In the genomic region with DNA sequence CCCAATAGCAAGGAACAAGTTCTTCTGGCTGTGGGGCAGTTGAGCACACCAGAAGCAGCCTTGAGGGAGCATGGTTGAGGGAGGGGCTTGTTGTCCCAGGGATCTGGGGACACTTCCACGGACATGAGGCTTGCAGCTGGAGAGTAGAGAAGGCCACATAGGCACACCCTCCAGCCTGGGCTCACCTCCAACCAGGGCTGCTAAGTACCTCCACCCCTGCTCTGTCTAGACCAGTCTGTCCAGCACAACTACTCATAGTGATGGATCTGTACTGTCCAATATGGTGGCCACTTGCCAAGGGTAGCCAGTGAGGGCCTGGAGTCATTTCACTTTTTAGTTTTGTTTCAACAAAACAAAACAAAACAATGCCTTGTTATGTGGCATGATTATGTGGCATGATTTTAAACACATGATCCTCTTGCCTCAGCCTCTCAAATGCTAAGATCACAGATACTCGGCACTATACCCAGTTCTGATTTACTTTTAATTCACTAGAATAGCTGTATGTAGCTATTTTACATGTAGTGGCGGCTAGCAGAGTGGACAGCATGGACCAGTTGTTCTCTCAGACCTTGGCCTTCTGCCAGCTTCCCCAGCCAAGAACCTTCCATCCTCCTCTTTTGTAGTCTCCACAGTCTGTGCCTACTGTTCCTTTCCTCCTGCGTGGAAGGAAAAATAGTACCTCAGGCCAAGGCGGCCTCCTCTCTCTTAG, we compare ENCODE assay signal across 8 mouse cellular contexts. TPM values are rescaled to one million over a fixed set of nuclear protein-coding genes. Genes with fewer than 3 reads are reported as not detected.
DNase-seq lines count a peak whose midpoint lies in the region; ATAC-seq lines count a peak whose summit lies in the region.

No protein-coding gene starts in this region.

- H3K27ac ChIP-seq in hindbrain, embryonic 15.5 days (replicated peaks): peak overlapping the region; percentile 48
- no peak overlapping the region for H3K27ac ChIP-seq in hindbrain, embryonic 14.5 days
- H3K27ac ChIP-seq in stomach, embryonic 16.5 days (ENCODE audit: low read length): peak overlapping the region; percentile 63

- no peak overlapping the region for H3K9ac ChIP-seq in hindbrain, embryonic 15.5 days
- H3K9ac ChIP-seq in hindbrain, embryonic 14.5 days: no peak overlapping the region
- H3K9ac ChIP-seq in stomach, embryonic 16.5 days (ENCODE audit: low read length): no peak overlapping the region

- H3K4me3 ChIP-seq in hindbrain, embryonic 15.5 days: no peak overlapping the region
- H3K4me3 ChIP-seq in hindbrain, embryonic 14.5 days (replicated peaks; ENCODE audit: low read length): no peak overlapping the region
- no peak overlapping the region for H3K4me3 ChIP-seq in stomach, embryonic 16.5 days (replicated peaks; ENCODE audit: low read length)

- peaks cover 10% of the 10 kb centered on the region; the same call in 1 of the 2 replicates for H3K27me3 ChIP-seq in hindbrain, embryonic 15.5 days
- 0 out of 2 replicates have a peak, but pooled peaks cover 10% of the 10 kb centered on the region for H3K27me3 ChIP-seq in hindbrain, embryonic 14.5 days (ENCODE audit: control insufficient read depth, insufficient read depth, low read length)
- H3K27me3 ChIP-seq in stomach, embryonic 16.5 days (ENCODE audit: control insufficient read depth, insufficient read depth, low read length): peaks cover 6% of the 10 kb centered on the region

- H3K36me3 ChIP-seq in hindbrain, embryonic 15.5 days: no peaks in the 10 kb centered on the region
- no peaks in the 10 kb centered on the region for H3K36me3 ChIP-seq in hindbrain, embryonic 14.5 days (replicated peaks; ENCODE audit: control insufficient read depth, insufficient read depth)
- no peaks in the 10 kb centered on the region for H3K36me3 ChIP-seq in stomach, embryonic 16.5 days (ENCODE audit: control insufficient read depth, insufficient read depth, low read length)

- no peak for ATAC-seq in hindbrain, embryonic 15.5 days (ENCODE audit: low FRiP score, low read depth)
- no peak for ATAC-seq in hindbrain, embryonic 14.5 days (ENCODE audit: low FRiP score)
- ATAC-seq in stomach, embryonic 16.5 days (ENCODE audit: insufficient read depth, low FRiP score): no peak; the same call in 1 of the 2 replicates
- no peak for ATAC-seq in megakaryocyte progenitor cell, adult 5-6 weeks (replicated peaks; ENCODE audit: poor library complexity)

- no peak for DNase-seq in hindbrain, embryonic 14.5 days (ENCODE audit: low spot score)
- peak; percentile 72 to 75 for DNase-seq in right cerebral cortex, postnatal 10 days (ENCODE audit: low spot score in 2 of 2)
- no peak for DNase-seq in right cerebral cortex, postnatal 25 days
- peak; percentile 67 for DNase-seq in heart, adult 9 months (ENCODE audit: low spot score in 2 of 2)
- DNase-seq in thymus, postnatal 4 days: no peak

- peaks cover 34% of the 10 kb centered on the region for H3K4me1 ChIP-seq in hindbrain, embryonic 15.5 days (replicated peaks)
- H3K4me1 ChIP-seq in hindbrain, embryonic 14.5 days (replicated peaks; ENCODE audit: control insufficient read depth, insufficient read depth, low read length): peaks cover 14% of the 10 kb centered on the region
- H3K4me1 ChIP-seq in stomach, embryonic 16.5 days (ENCODE audit: control insufficient read depth, insufficient read depth, low read length): peaks cover 20% of the 10 kb centered on the region

- WGBS in hindbrain, embryonic 15.5 days: 62% methylated on average over 5 of the region's 5 CpGs
- WGBS in hindbrain, embryonic 14.5 days: 69% methylated on average over 5 of the region's 5 CpGs
- 51% methylated on average over 5 of the region's 5 CpGs for WGBS in stomach, embryonic 16.5 days

- no peak overlapping the region for H3K4me2 ChIP-seq in hindbrain, embryonic 15.5 days
- no peak overlapping the region for H3K4me2 ChIP-seq in hindbrain, embryonic 14.5 days (replicated peaks)
- no peak overlapping the region for H3K4me2 ChIP-seq in stomach, embryonic 16.5 days (ENCODE audit: low read depth, low read length)

- no peaks in the 10 kb centered on the region for H3K9me3 ChIP-seq in hindbrain, embryonic 15.5 days
- H3K9me3 ChIP-seq in hindbrain, embryonic 14.5 days (ENCODE audit: control insufficient read depth, low read length): no peaks in the 10 kb centered on the region
- no peaks in the 10 kb centered on the region for H3K9me3 ChIP-seq in stomach, embryonic 16.5 days (replicated peaks; ENCODE audit: control insufficient read depth, low read length)

RNA-seq across cellular contexts. Expression of gene Camkk1, which starts 3.3 kb away (rescaled TPM):
- polyA plus RNA-seq in hindbrain, embryonic 15.5 days (2015; fragmentation: Nextera tagmentation; extraction: Ambion mirVana): 32.2 and 32.4 TPM in 2 replicates
- polyA plus RNA-seq in hindbrain, embryonic 14.5 days (2014; fragmentation: Nextera tagmentation; extraction: Ambion mirVana): 13.9 and 18.1 TPM in 2 replicates
- 13.9 and 15.5 TPM in 2 replicates for polyA plus RNA-seq in stomach, embryonic 16.5 days (2015; fragmentation: Nextera tagmentation; extraction: Ambion mirVana)
- 0.35 and 0.59 TPM in 2 replicates for total RNA-seq in megakaryocyte progenitor cell, adult 5-6 weeks (2015)
- total RNA-seq in megakaryocyte progenitor cell, adult 5-6 weeks (2017): 1.2 and 1.4 TPM in 2 replicates

RNA-seq across cellular contexts. Expression of gene P2rx1, which starts 16.6 kb away (rescaled TPM):
- polyA plus RNA-seq in hindbrain, embryonic 15.5 days (2015; fragmentation: Nextera tagmentation; extraction: Ambion mirVana): 0.39 and 0.73 TPM in 2 replicates
- 0.46 and 0.48 TPM in 2 replicates for polyA plus RNA-seq in hindbrain, embryonic 14.5 days (2014; fragmentation: Nextera tagmentation; extraction: Ambion mirVana)
- 25.4 and 30.6 TPM in 2 replicates for polyA plus RNA-seq in stomach, embryonic 16.5 days (2015; fragmentation: Nextera tagmentation; extraction: Ambion mirVana)
- 6.8 and 9.3 TPM in 2 replicates for total RNA-seq in megakaryocyte progenitor cell, adult 5-6 weeks (2015)
- 3.8 and 5.2 TPM in 2 replicates for total RNA-seq in megakaryocyte progenitor cell, adult 5-6 weeks (2017)

RNA-seq across cellular contexts. Expression of gene Ncbp3, which starts 32.0 kb away (rescaled TPM):
- 10.4 and 10.6 TPM in 2 replicates for polyA plus RNA-seq in hindbrain, embryonic 15.5 days (2015; fragmentation: Nextera tagmentation; extraction: Ambion mirVana)
- polyA plus RNA-seq in hindbrain, embryonic 14.5 days (2014; fragmentation: Nextera tagmentation; extraction: Ambion mirVana): 8.5 and 9.3 TPM in 2 replicates
- 10.8 and 11.1 TPM in 2 replicates for polyA plus RNA-seq in stomach, embryonic 16.5 days (2015; fragmentation: Nextera tagmentation; extraction: Ambion mirVana)
- 9.6 and 10.2 TPM in 2 replicates for total RNA-seq in megakaryocyte progenitor cell, adult 5-6 weeks (2015)
- 12.7 and 15.1 TPM in 2 replicates for total RNA-seq in megakaryocyte progenitor cell, adult 5-6 weeks (2017)

RNA-seq across cellular contexts. Expression of gene Atp2a3, which starts 54.6 kb away (rescaled TPM):
- polyA plus RNA-seq in hindbrain, embryonic 15.5 days (2015; fragmentation: Nextera tagmentation; extraction: Ambion mirVana): 1.6 and 2.5 TPM in 2 replicates
- polyA plus RNA-seq in hindbrain, embryonic 14.5 days (2014; fragmentation: Nextera tagmentation; extraction: Ambion mirVana): 2.0 TPM in 2 replicates
- 23.9 and 28.9 TPM in 2 replicates for polyA plus RNA-seq in stomach, embryonic 16.5 days (2015; fragmentation: Nextera tagmentation; extraction: Ambion mirVana)
- total RNA-seq in megakaryocyte progenitor cell, adult 5-6 weeks (2015): 52.1 and 63.7 TPM in 2 replicates
- total RNA-seq in megakaryocyte progenitor cell, adult 5-6 weeks (2017): 74.9 and 82.5 TPM in 2 replicates

Comparison
In these comparisons a context has a peak if more than half of its experiments do, and no peak if none do; other contexts are left out.
1. DNase-seq: peak in right cerebral cortex, postnatal 10 days (2 of 2) and heart, adult 9 months (2 of 2); none in hindbrain, embryonic 14.5 days (single experiment), right cerebral cortex, postnatal 25 days (single experiment) and thymus, postnatal 4 days (single experiment).
2. RNA of gene P2rx1, which starts 16.6 kb away (polyA plus RNA-seq): 25.4 to 30.6 TPM in stomach, embryonic 16.5 days; 0.46 to 0.48 TPM in hindbrain, embryonic 14.5 days and 0.39 to 0.73 TPM in hindbrain, embryonic 15.5 days; every median in the first group is over 10 times any median in the second.